Mouse (Mus musculus): ENCODE measurements around the gene Sap25. TPM values are rescaled to one million over a fixed set of nuclear protein-coding genes. Genes with fewer than 3 reads are reported as not detected.
A peak's percentile ranks its signal among the peaks of the same experiment; 100 is the strongest.
"Not testable (repeated sequence)": the region's sequence is repeated elsewhere in the genome, so short reads cannot be mapped to it uniquely, and the experiment has no call there.

Sap25 gene
- polyA plus RNA-seq, 1 experiment: 2.0 TPM

- Histone ChIP-seq H3K4me3 (ENCODE audit: insufficient read depth, low read depth, low read length) (peak overlapping the region; percentile 48), H3K27ac (replicated peaks; ENCODE audit: low read depth, low read length) (peak overlapping the region; percentile 83), H3K4me1 (ENCODE audit: control insufficient read depth, insufficient read depth, insufficient read length, low read length) (peaks cover 20% of the 10 kb centered on the region)
Measured at GRCm38 (mm10) chr5:137611245-137611602, 29.9 kb upstream of the Sap25 start.

- peaks cover 20% of the 10 kb centered on the region for H3K4me1 ChIP-seq (ENCODE audit: control insufficient read depth, insufficient read depth, insufficient read length, low read length)
- H3K27ac ChIP-seq (replicated peaks; ENCODE audit: low read depth, low read length): peak overlapping the region; percentile 55
- H3K4me3 ChIP-seq (ENCODE audit: insufficient read depth, low read depth, low read length): no peak overlapping the region
Measured at GRCm38 (mm10) chr5:137613076-137613475, 28.1 kb upstream of the Sap25 start.

GRCm38 (mm10) chr5:137613550-137613949 lies 27.6 kb upstream of the Sap25 start, which contains the start of gene Pcolce:
Gene Pcolce, minus strand, starts transcription at chr5:137613784.
- H3K27ac ChIP-seq (replicated peaks; ENCODE audit: low read depth, low read length): peak within 1 kb of the TSS; percentile 71
- H3K4me3 ChIP-seq (ENCODE audit: insufficient read depth, low read depth, low read length): no peak within 1 kb of the TSS
- H3K4me1 ChIP-seq (ENCODE audit: control insufficient read depth, insufficient read depth, insufficient read length, low read length): peaks cover 20% of the 10 kb centered on the region

GRCm38 (mm10) chr5:137614921-137615320 lies 26.2 kb upstream of the Sap25 start:
- H3K4me1 ChIP-seq (ENCODE audit: control insufficient read depth, insufficient read depth, insufficient read length, low read length): peaks cover 13% of the 10 kb centered on the region
- not testable (repeated sequence) for H3K27ac ChIP-seq (replicated peaks; ENCODE audit: low read depth, low read length); H3K4me3 ChIP-seq (ENCODE audit: insufficient read depth, low read depth, low read length)

- Histone ChIP-seq H3K27ac (replicated peaks; ENCODE audit: low read depth, low read length) (no peak overlapping the region), H3K4me1 (ENCODE audit: control insufficient read depth, insufficient read depth, insufficient read length, low read length) (peaks cover 10% of the 10 kb centered on the region), H3K4me3 (ENCODE audit: insufficient read depth, low read depth, low read length) (no peak overlapping the region)
Measured at GRCm38 (mm10) chr5:137615347-137615746, 25.8 kb upstream of the Sap25 start.

- Histone ChIP-seq H3K4me3 (ENCODE audit: insufficient read depth, low read depth, low read length) (no peak overlapping the region), H3K27ac (replicated peaks; ENCODE audit: low read depth, low read length) (no peak overlapping the region), H3K4me1 (ENCODE audit: control insufficient read depth, insufficient read depth, insufficient read length, low read length) (no peaks in the 10 kb centered on the region)
Measured at GRCm38 (mm10) chr5:137623937-137624530, 17.1 kb upstream of the Sap25 start.

- H3K4me3 ChIP-seq (ENCODE audit: insufficient read depth, low read depth, low read length): peak overlapping the region; percentile 76
- H3K27ac ChIP-seq (replicated peaks; ENCODE audit: low read depth, low read length): peak overlapping the region; percentile 88
- H3K4me1 ChIP-seq (ENCODE audit: control insufficient read depth, insufficient read depth, insufficient read length, low read length): peaks cover 16% of the 10 kb centered on the region
Measured at GRCm38 (mm10) chr5:137627991-137628390, 13.1 kb upstream of the Sap25 start.

GRCm38 (mm10) chr5:137628498-137629305 lies 12.4 kb upstream of the Sap25 start, which contains the start of the genes Fbxo24, Lrch4 and Gm20605:
Gene Fbxo24, minus strand, starts transcription at chr5:137629002.
Gene Lrch4, plus strand, starts transcription at chr5:137629121.
Gene Gm20605, plus strand, starts transcription at chr5:137629175.
- peaks cover 16% of the 10 kb centered on the region for H3K4me1 ChIP-seq (ENCODE audit: control insufficient read depth, insufficient read depth, insufficient read length, low read length)
- peak within 1 kb of the TSS; percentile 88 for H3K27ac ChIP-seq (replicated peaks; ENCODE audit: low read depth, low read length)
- H3K4me3 ChIP-seq (ENCODE audit: insufficient read depth, low read depth, low read length): peak within 1 kb of the TSS; percentile 82

- Histone ChIP-seq H3K4me3 (ENCODE audit: insufficient read depth, low read depth, low read length) (peak overlapping the region; percentile 82), H3K27ac (replicated peaks; ENCODE audit: low read depth, low read length) (peak overlapping the region; percentile 45), H3K4me1 (ENCODE audit: control insufficient read depth, insufficient read depth, insufficient read length, low read length) (peaks cover 16% of the 10 kb centered on the region)
Measured at GRCm38 (mm10) chr5:137629306-137629721, 11.8 kb upstream of the Sap25 start.

- Histone ChIP-seq H3K27ac (replicated peaks; ENCODE audit: low read depth, low read length) (peak overlapping the region; percentile 45), H3K4me3 (ENCODE audit: insufficient read depth, low read depth, low read length) (peak overlapping the region; percentile 82), H3K4me1 (ENCODE audit: control insufficient read depth, insufficient read depth, insufficient read length, low read length) (peaks cover 16% of the 10 kb centered on the region)
Measured at GRCm38 (mm10) chr5:137629906-137630545, 11.1 kb upstream of the Sap25 start.

GRCm38 (mm10) chr5:137630602-137631001 lies 10.5 kb upstream of the Sap25 start:
- H3K4me3 ChIP-seq (ENCODE audit: insufficient read depth, low read depth, low read length): peak overlapping the region; percentile 82
- H3K4me1 ChIP-seq (ENCODE audit: control insufficient read depth, insufficient read depth, insufficient read length, low read length): peaks cover 16% of the 10 kb centered on the region
- H3K27ac ChIP-seq (replicated peaks; ENCODE audit: low read depth, low read length): peak overlapping the region; percentile 78

- H3K27ac ChIP-seq (replicated peaks; ENCODE audit: low read depth, low read length): peak overlapping the region; percentile 78
- H3K4me1 ChIP-seq (ENCODE audit: control insufficient read depth, insufficient read depth, insufficient read length, low read length): peaks cover 16% of the 10 kb centered on the region
- H3K4me3 ChIP-seq (ENCODE audit: insufficient read depth, low read depth, low read length): peak overlapping the region; percentile 82
Measured at GRCm38 (mm10) chr5:137631171-137631570, 10.0 kb upstream of the Sap25 start.

GRCm38 (mm10) chr5:137631591-137631990 lies 9.5 kb upstream of the Sap25 start:
- H3K4me3 ChIP-seq (ENCODE audit: insufficient read depth, low read depth, low read length): peak overlapping the region; percentile 82
- peak overlapping the region; percentile 78 for H3K27ac ChIP-seq (replicated peaks; ENCODE audit: low read depth, low read length)
- H3K4me1 ChIP-seq (ENCODE audit: control insufficient read depth, insufficient read depth, insufficient read length, low read length): peaks cover 16% of the 10 kb centered on the region

- Histone ChIP-seq H3K27ac (replicated peaks; ENCODE audit: low read depth, low read length) (no peak overlapping the region), H3K4me1 (ENCODE audit: control insufficient read depth, insufficient read depth, insufficient read length, low read length) (peaks cover 16% of the 10 kb centered on the region), H3K4me3 (ENCODE audit: insufficient read depth, low read depth, low read length) (no peak overlapping the region)
Measured at GRCm38 (mm10) chr5:137633397-137634084, 7.6 kb upstream of the Sap25 start.

GRCm38 (mm10) chr5:137639472-137639871 lies 1.7 kb upstream of the Sap25 start:
- Histone ChIP-seq H3K4me3 (ENCODE audit: insufficient read depth, low read depth, low read length) (no peak overlapping the region), H3K27ac (replicated peaks; ENCODE audit: low read depth, low read length) (no peak overlapping the region), H3K4me1 (ENCODE audit: control insufficient read depth, insufficient read depth, insufficient read length, low read length) (0 out of 2 replicates have a peak, but pooled peaks cover 2% of the 10 kb centered on the region)
